Mouse (Mus musculus) cortical plate, adult 2 months (tissue): Measurements from ENCODE around the gene Dennd5b.
A peak's percentile ranks its signal among the peaks of the same experiment; 100 is the strongest.

ENCODE experiments used
- CTCF ChIP-seq: fragments of 200-500 bp; IDR thresholded peaks from 2 replicates; pipeline ENCODE4 v1.5.1; 2011; ENCODE audit warnings: mild to moderate bottlenecking, control low read depth, low read length; ENCODE audit not compliant: insufficient read depth; ENCODE audit errors: extremely low read depth
- POLR2A ChIP-seq: fragments of 200-500 bp; IDR thresholded peaks from 2 replicates; pipeline ENCODE4 v1.6.1; 2011; ENCODE audit warnings: mild to moderate bottlenecking, low read length, control low read depth; ENCODE audit not compliant: insufficient read depth; ENCODE audit errors: extremely low read depth

DNA sequence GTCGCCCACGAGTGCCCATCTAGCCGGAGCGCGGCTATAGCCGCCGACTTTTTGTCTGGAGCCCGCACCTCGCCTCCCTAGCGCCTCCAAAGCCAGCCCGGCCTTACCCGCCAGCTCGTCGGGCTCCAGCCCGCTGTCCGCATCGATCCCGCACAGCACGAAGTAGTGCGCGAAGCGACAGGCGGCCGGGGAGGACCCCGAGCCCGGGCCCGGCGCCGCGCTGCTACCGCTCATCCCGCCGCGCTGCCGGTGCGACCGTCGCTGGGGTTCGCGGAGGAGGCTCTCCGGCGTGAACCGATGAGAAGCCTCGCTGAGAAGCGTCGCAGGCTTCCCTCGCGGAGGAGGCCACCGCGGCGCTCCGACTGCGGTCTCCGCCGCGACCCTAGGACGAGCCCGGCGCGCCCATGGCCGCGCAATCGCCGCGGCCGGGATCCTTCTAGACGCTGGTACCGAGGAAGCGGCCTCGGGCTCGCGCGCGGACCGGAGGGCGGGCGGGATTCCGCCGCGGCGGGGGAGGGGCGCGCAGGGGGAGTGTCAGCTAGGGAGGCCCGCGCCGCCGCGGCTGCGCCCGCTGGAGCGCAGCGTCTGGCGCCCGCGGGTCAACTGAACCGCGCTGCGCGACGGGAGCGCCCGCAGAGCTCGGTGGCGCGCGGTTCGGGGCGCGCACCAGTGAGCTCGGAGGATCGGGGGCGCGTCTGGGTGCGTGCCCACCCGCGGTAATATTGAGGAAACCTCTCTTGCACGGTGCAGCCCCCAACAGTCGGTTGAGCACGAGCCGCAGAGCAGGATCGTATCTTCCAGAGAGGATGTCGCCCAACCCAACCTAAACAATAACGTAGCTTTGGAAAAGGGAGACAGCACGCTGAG, at the start of gene Dennd5b:
- TF ChIP-seq CTCF (no peak), POLR2A (peak; percentile 67)
